Mouse (Mus musculus): Measurements from ENCODE around the gene Pde4c. TPM values are rescaled to one million over a fixed set of nuclear protein-coding genes. Genes with fewer than 3 reads are reported as not detected.

Gene Pde4c
- polyA plus RNA-seq, 1 experiment: 1.1 TPM

DNA sequence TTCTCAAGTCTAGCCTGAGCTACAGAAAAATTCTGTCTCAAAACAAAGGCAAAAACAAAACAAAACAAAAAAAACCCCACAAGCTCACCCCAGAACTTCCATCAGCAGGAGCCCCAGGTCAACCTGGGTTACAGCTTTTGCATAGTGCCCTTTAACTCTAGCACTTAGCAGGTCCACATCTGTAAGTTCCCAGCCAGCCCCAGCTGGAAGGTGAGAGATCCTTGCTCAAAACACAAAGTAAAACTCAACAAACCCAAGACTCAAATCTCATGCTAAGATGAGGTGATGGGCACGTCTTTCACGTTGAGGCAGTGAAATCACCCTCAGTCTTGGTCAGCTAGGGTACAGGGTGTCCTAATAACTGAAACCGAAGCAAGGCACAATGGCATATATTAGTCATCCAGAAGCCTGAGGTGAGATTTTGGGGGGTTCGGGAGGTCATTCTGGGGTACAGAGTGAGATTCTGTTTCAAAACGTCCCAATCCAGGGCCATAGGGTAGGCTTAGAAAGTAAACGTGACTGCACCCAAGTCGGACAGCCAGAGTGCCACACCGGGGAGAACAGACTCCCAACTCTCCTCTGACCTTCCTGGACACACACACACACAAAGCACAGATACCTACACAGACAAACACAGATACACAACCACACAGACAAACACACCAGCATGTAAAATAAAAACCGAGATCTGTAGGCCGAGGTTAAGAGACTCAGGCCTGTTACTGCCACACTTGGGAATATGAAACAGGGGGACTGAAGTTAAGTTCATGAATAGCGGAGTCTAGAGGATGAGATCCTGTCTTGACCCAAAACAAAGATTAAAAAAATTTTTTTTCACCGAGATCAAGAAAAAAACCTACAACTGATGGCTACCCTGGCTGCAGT lies 25.9 kb upstream of the Pde4c start:
- H3K4me3 ChIP-seq (ENCODE audit: control insufficient read depth, low read depth, low read length): peak overlapping the region; percentile 81
- H3K36me3 ChIP-seq (ENCODE audit: control insufficient read depth, insufficient read depth, low read length): no peaks in the 10 kb centered on the region
- H3K27me3 ChIP-seq (ENCODE audit: control insufficient read depth, insufficient read depth, low read length): no peaks in the 10 kb centered on the region
- TF ChIP-seq POLR2A (IDR thresholded peaks at IDR 0.05; ENCODE audit: control insufficient read depth, low read depth, low read length) (no peak), CTCF (IDR thresholded peaks at IDR 0.05; ENCODE audit: control insufficient read depth, insufficient read depth, insufficient replicate concordance, low read depth, low read length) (no peak)
- peaks cover 38% of the 10 kb centered on the region for H3K4me1 ChIP-seq (ENCODE audit: control insufficient read depth, insufficient read depth, low read length)
- peak overlapping the region; percentile 93 for H3K27ac ChIP-seq (ENCODE audit: control insufficient read depth, insufficient read depth, low read depth, low read length)

DNA sequence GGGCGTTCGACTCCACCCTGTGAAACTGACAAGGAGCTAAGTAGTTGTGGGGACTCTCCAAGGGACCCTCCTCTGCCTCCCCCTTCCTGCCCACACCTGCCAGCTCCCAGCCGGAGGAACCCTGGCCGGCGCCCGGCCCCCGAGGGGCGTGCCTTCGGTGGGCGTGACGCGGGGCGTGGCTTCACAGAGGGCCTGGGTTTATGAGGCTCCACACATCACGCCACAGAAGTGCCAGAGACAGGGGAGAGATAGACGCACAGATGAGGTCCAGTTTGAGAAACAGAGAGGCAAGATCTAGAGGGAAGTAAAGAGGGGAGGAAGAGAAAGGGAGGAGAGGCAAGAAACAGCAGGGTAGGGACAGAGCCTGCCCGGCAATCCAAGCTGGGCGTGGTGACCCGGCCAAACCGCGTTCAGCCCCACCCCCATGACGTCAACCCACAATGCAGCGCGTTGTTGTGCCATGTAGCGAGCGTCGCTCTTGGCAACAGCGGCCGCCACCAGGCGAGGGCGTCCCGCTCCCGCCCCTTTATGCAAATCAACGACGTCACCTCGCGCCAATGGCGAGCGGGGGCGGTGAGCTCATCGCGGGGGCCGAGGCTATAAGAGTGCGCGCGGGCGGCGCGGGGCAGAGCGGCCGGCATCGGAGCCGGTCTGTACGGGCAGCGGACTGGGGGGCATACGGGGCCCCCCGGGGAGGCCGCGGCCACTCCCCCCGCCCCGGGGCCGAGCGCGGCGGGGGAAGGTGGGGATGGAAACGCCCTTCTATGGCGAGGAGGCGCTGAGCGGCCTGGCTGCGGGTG lies 25.0 kb upstream of the Pde4c start, which contains the start of gene Jund:
Gene Jund (plus strand): TSS at position 640 of the 800 bp plus-strand sequence.
- no peaks in the 10 kb centered on the region for H3K36me3 ChIP-seq (ENCODE audit: control insufficient read depth, insufficient read depth, low read length)
- 0 out of 2 replicates have a peak, but pooled peaks have one; percentile 1 for TF ChIP-seq CTCF (IDR thresholded peaks at IDR 0.05; ENCODE audit: control insufficient read depth, insufficient read depth, insufficient replicate concordance, low read depth, low read length)
- TF ChIP-seq POLR2A (IDR thresholded peaks at IDR 0.05; ENCODE audit: control insufficient read depth, low read depth, low read length): peak; percentile 88
- no peaks in the 10 kb centered on the region for H3K27me3 ChIP-seq (ENCODE audit: control insufficient read depth, insufficient read depth, low read length)
- peak within 1 kb of the TSS; percentile 81 for H3K4me3 ChIP-seq (ENCODE audit: control insufficient read depth, low read depth, low read length)
- peak within 1 kb of the TSS; percentile 93 for H3K27ac ChIP-seq (ENCODE audit: control insufficient read depth, insufficient read depth, low read depth, low read length)
- H3K4me1 ChIP-seq (ENCODE audit: control insufficient read depth, insufficient read depth, low read length): peaks cover 35% of the 10 kb centered on the region

DNA sequence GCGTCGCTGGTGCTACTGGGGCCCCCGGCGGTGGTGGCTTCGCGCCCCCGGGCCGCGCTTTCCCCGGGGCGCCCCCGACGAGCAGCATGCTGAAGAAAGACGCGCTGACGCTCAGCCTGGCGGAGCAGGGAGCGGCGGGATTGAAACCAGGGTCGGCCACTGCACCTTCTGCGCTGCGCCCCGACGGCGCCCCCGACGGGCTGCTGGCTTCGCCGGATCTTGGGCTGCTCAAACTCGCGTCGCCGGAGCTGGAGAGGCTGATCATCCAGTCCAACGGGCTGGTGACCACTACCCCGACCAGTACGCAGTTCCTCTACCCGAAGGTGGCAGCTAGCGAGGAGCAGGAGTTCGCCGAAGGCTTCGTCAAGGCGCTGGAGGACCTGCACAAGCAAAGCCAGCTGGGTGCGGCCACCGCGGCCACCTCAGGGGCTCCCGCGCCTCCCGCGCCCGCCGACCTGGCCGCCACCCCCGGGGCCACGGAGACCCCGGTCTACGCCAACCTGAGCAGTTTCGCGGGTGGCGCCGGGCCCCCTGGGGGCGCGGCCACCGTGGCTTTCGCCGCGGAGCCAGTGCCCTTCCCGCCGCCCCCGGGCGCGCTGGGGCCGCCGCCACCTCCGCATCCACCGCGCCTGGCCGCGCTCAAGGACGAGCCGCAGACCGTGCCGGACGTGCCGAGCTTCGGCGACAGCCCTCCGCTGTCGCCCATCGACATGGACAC lies 24.2 kb upstream of the Pde4c start:
- TF ChIP-seq CTCF (IDR thresholded peaks at IDR 0.05; ENCODE audit: control insufficient read depth, insufficient read depth, insufficient replicate concordance, low read depth, low read length) (no peak), POLR2A (IDR thresholded peaks at IDR 0.05; ENCODE audit: control insufficient read depth, low read depth, low read length) (no peak)
- Histone ChIP-seq H3K36me3 (ENCODE audit: control insufficient read depth, insufficient read depth, low read length) (no peaks in the 10 kb centered on the region), H3K27me3 (ENCODE audit: control insufficient read depth, insufficient read depth, low read length) (no peaks in the 10 kb centered on the region), H3K4me1 (ENCODE audit: control insufficient read depth, insufficient read depth, low read length) (peaks cover 34% of the 10 kb centered on the region), H3K4me3 (ENCODE audit: control insufficient read depth, low read depth, low read length) (peak overlapping the region; percentile 81), H3K27ac (ENCODE audit: control insufficient read depth, insufficient read depth, low read depth, low read length) (peak overlapping the region; percentile 93)

DNA sequence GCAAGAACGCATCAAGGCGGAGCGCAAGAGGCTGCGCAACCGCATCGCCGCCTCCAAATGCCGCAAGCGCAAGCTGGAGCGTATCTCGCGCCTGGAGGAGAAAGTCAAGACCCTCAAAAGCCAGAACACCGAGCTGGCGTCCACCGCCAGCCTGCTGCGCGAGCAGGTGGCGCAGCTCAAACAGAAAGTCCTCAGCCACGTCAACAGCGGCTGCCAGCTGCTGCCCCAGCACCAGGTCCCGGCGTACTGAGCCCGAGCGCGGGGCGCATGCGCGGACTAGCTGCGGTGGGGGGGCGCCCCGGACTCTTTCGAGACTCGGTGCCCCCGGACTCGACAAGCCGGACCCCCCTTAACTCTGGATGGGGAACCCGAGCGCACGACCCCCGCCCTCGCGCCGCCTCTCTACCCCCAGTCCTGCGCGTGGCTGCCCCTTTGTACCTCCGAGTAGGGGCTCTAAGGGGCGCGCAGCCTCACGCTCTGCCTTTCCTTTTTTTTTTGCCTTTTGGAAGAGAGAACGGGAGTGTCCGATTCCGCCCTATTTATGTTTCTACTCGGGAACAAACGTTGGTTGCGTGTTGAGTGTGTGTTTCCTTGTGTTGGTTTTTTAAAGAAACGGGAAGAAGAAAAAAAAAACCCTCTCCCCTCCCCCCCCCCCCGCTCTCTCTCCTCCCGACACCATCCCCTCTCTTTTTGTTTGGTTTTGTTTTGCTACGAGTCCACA lies 23.5 kb upstream of the Pde4c start:
- peak; percentile 71 for TF ChIP-seq POLR2A (IDR thresholded peaks at IDR 0.05; ENCODE audit: control insufficient read depth, low read depth, low read length)
- TF ChIP-seq CTCF (IDR thresholded peaks at IDR 0.05; ENCODE audit: control insufficient read depth, insufficient read depth, insufficient replicate concordance, low read depth, low read length): no peak
- H3K36me3 ChIP-seq (ENCODE audit: control insufficient read depth, insufficient read depth, low read length): no peaks in the 10 kb centered on the region
- peak overlapping the region; percentile 81 for H3K4me3 ChIP-seq (ENCODE audit: control insufficient read depth, low read depth, low read length)
- peaks cover 34% of the 10 kb centered on the region for H3K4me1 ChIP-seq (ENCODE audit: control insufficient read depth, insufficient read depth, low read length)
- H3K27ac ChIP-seq (ENCODE audit: control insufficient read depth, insufficient read depth, low read depth, low read length): peak overlapping the region; percentile 93
- no peaks in the 10 kb centered on the region for H3K27me3 ChIP-seq (ENCODE audit: control insufficient read depth, insufficient read depth, low read length)

DNA sequence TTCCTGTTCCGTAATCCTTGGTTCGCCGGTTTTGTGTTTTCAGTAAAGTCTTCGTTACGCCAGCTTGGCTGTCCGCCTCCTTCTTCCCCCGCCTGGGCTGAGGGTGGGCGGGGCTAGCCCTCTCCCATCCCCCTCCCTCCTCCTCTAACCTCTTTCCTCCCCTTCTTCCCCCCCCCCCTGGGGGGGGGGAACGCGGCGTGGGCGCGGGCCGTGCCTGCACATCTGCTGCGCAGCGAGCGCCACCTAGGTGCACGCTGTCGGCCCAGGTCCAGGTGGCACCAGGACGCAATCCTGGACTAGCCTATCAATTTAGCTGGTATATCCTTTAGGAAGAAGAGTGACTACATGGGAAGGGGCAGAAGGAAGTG lies 23.0 kb upstream of the Pde4c start:
- peak; percentile 31; the same call in 1 of the 2 replicates for TF ChIP-seq POLR2A (IDR thresholded peaks at IDR 0.05; ENCODE audit: control insufficient read depth, low read depth, low read length)
- peak; percentile 48; the same call in 1 of the 2 replicates for TF ChIP-seq CTCF (IDR thresholded peaks at IDR 0.05; ENCODE audit: control insufficient read depth, insufficient read depth, insufficient replicate concordance, low read depth, low read length)
- no peaks in the 10 kb centered on the region for H3K36me3 ChIP-seq (ENCODE audit: control insufficient read depth, insufficient read depth, low read length)
- H3K4me1 ChIP-seq (ENCODE audit: control insufficient read depth, insufficient read depth, low read length): peaks cover 28% of the 10 kb centered on the region
- H3K4me3 ChIP-seq (ENCODE audit: control insufficient read depth, low read depth, low read length): peak overlapping the region; percentile 81
- no peaks in the 10 kb centered on the region for H3K27me3 ChIP-seq (ENCODE audit: control insufficient read depth, insufficient read depth, low read length)
- no peak overlapping the region for H3K27ac ChIP-seq (ENCODE audit: control insufficient read depth, insufficient read depth, low read depth, low read length)
